ENCODE assay signal across 12 mouse cellular contexts in genomic region chr8:122764790-122765474, GRCm38 (mm10).
"Had no signal": no experiment of that assay in that cellular context is flagged by ENCODE, and none has a peak within 500 bp of the region (broad histone marks: within the 10 kb centered on the region; RNA-seq: fewer than 3 reads in every experiment).

No protein-coding gene starts in this region.

- H3K4me3 ChIP-seq: kidney, embryonic 15.5 days; limb, embryonic 10.5 days; liver, embryonic 15.5 days; midbrain, embryonic 13.5 days had no signal

- H3K36me3 ChIP-seq: kidney, embryonic 15.5 days; limb, embryonic 10.5 days; liver, embryonic 15.5 days; midbrain, embryonic 13.5 days had no signal

- ATAC-seq: lung, postnatal 0 days; midbrain, embryonic 13.5 days had no signal

- H3K4me1 ChIP-seq: kidney, embryonic 15.5 days had no signal

- DNase-seq: kidney, postnatal 14 days; lung, adult 2 months; lung, postnatal 36 days; right cerebral cortex, postnatal 14 days; thymus, adult 18-20 months; thymus, postnatal 36 days had no signal

- H3K27ac ChIP-seq: kidney, embryonic 15.5 days; limb, embryonic 10.5 days; liver, embryonic 15.5 days; midbrain, embryonic 13.5 days; stomach, postnatal 0 days had no signal
